In genomic region chr16:42505107-42505506, GRCm38 (mm10) we compare ENCODE assay signal across 23 mouse cellular contexts.
"Had no signal": no experiment of that assay in that cellular context is flagged by ENCODE, and none has a peak within 500 bp of the region (broad histone marks: within the 10 kb centered on the region; RNA-seq: fewer than 3 reads in every experiment).

No protein-coding gene starts in this region.

- H3K4me3 ChIP-seq: heart, adult 2 months; heart, embryonic 13.5 days; heart, embryonic 15.5 days; hindbrain, embryonic 13.5 days; hindbrain, embryonic 15.5 days; kidney, embryonic 15.5 days; left cerebral cortex, adult 2 months; limb, embryonic 10.5 days; limb, embryonic 12.5 days had no signal

- H3K9ac ChIP-seq: forebrain, postnatal 0 days; heart, embryonic 13.5 days; heart, embryonic 15.5 days; hindbrain, embryonic 13.5 days; hindbrain, embryonic 15.5 days; kidney, embryonic 15.5 days; limb, embryonic 12.5 days had no signal

- H3K36me3 ChIP-seq: heart, embryonic 13.5 days; heart, embryonic 15.5 days; hindbrain, embryonic 13.5 days; hindbrain, embryonic 15.5 days; kidney, embryonic 15.5 days; limb, embryonic 10.5 days; limb, embryonic 12.5 days had no signal

- DNase-seq: forebrain, postnatal 0 days; gastrocnemius, postnatal 14 days; gastrocnemius, postnatal 36 days; heart, adult 11 months; heart, adult 2 months; heart, postnatal 14 days; heart, postnatal 36 days; kidney, adult 18-20 months; kidney, adult 8-10 months; kidney, postnatal 14 days; kidney, postnatal 36 days had no signal

- H3K4me1 ChIP-seq: heart, embryonic 13.5 days; heart, embryonic 15.5 days; hindbrain, embryonic 13.5 days; hindbrain, embryonic 15.5 days; kidney, embryonic 15.5 days; limb, embryonic 10.5 days; limb, embryonic 12.5 days had no signal

- ATAC-seq: forebrain, postnatal 0 days; hindbrain, postnatal 0 days; intestine, postnatal 0 days had no signal

- H3K9me3 ChIP-seq: heart, embryonic 13.5 days; heart, embryonic 15.5 days; hindbrain, embryonic 13.5 days; hindbrain, embryonic 15.5 days; kidney, embryonic 15.5 days; limb, embryonic 10.5 days; limb, embryonic 12.5 days had no signal

- H3K4me2 ChIP-seq: heart, embryonic 11.5 days; heart, embryonic 13.5 days; heart, embryonic 15.5 days; hindbrain, embryonic 13.5 days; hindbrain, embryonic 15.5 days; kidney, embryonic 15.5 days; limb, embryonic 12.5 days had no signal

- H3K27ac ChIP-seq: heart, adult 2 months; heart, embryonic 13.5 days; heart, embryonic 15.5 days; hindbrain, embryonic 13.5 days; hindbrain, embryonic 15.5 days; hindbrain, postnatal 0 days; kidney, embryonic 15.5 days; kidney, postnatal 0 days; left cerebral cortex, adult 2 months; limb, embryonic 10.5 days; limb, embryonic 12.5 days had no signal

- H3K27me3 ChIP-seq: heart, embryonic 13.5 days; heart, embryonic 15.5 days; hindbrain, embryonic 13.5 days; hindbrain, embryonic 15.5 days; kidney, embryonic 15.5 days; limb, embryonic 12.5 days had no signal
